Mouse (Mus musculus): ENCODE data around the gene Twsg1.

GRCm38 (mm10) chr17:65941275-65941674 is 9.8 kb downstream of the Twsg1 start:
- TF ChIP-seq CTCF (IDR thresholded peaks at IDR 0.05; ENCODE audit: low read depth) = no peak
- TF ChIP-seq EP300 (IDR thresholded peaks at IDR 0.05; ENCODE audit: low read depth) = no peak

Data from liver, embryonic 14.5 days (tissue).